ENCODE assay signal across 21 mouse cellular contexts in the genomic region with DNA sequence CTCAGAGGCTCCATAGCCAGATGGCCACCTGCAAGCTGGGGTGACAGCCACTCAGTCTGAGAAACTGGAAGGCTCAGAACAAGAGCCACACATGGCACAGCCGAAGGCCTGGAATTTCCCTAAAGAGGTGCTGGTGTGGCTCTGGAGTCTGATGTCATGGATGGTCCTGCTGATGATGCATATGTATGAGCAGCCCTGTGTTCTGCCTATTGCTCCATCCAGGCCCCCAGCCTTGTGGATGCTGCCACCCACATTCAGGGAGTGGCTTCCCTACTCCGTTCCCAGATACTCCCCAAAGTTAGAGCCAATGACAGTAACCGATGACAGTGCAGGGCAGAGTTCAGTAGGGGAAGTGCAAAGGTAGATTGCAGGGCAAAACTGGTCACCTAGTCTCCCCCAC. TPM values are rescaled to one million over a fixed set of nuclear protein-coding genes. Genes with fewer than 3 reads are reported as not detected.
A peak's percentile ranks its signal among the peaks of the same experiment; 100 is the strongest.
DNase-seq lines count a peak whose midpoint lies in the region; ATAC-seq lines count a peak whose summit lies in the region.
"Had no signal": no experiment of that assay in that cellular context is flagged by ENCODE, and none has a peak within 500 bp of the region (broad histone marks: within the 10 kb centered on the region; RNA-seq: fewer than 3 reads in every experiment).

No protein-coding gene starts in this region.

- no peak overlapping the region for H3K27ac ChIP-seq in liver, embryonic 11.5 days (ENCODE audit: low read depth, low read length)
- H3K27ac ChIP-seq in stomach, embryonic 15.5 days, result no peak overlapping the region
- H3K27ac ChIP-seq: embryonic facial prominence, embryonic 12.5 days; hindbrain, embryonic 10.5 days; midbrain, embryonic 12.5 days; neural tube, embryonic 13.5 days had no signal

- no peak overlapping the region for H3K9ac ChIP-seq in liver, embryonic 11.5 days (ENCODE audit: low read depth, low read length)
- H3K9ac ChIP-seq in stomach, embryonic 15.5 days, result no peak overlapping the region
- H3K9ac ChIP-seq: embryonic facial prominence, embryonic 12.5 days; lung, embryonic 14.5 days; midbrain, embryonic 12.5 days; neural tube, embryonic 13.5 days had no signal

- no peak overlapping the region for H3K4me3 ChIP-seq in liver, embryonic 11.5 days (ENCODE audit: low read depth, low read length)
- H3K4me3 ChIP-seq in stomach, embryonic 15.5 days (replicated peaks), result no peak overlapping the region
- H3K4me3 ChIP-seq: embryonic facial prominence, embryonic 12.5 days; erythroblast, embryonic 14.5 days; hindbrain, embryonic 10.5 days; midbrain, embryonic 12.5 days; neural tube, embryonic 13.5 days had no signal

- H3K9me3 ChIP-seq in liver, embryonic 11.5 days (ENCODE audit: control insufficient read depth, low read length), result no peaks in the 10 kb centered on the region
- H3K9me3 ChIP-seq in stomach, embryonic 15.5 days, result no peaks in the 10 kb centered on the region
- H3K9me3 ChIP-seq: embryonic facial prominence, embryonic 12.5 days; hindbrain, embryonic 10.5 days; midbrain, embryonic 12.5 days; neural tube, embryonic 13.5 days had no signal

- DNase-seq in frontal cortex, postnatal 25 days (ENCODE audit: low spot score in 2 of 2), result no peak
- peak; percentile 17 for DNase-seq in MN1 (ENCODE audit: low spot score)
- DNase-seq in liver, embryonic 11.5 days (ENCODE audit: low spot score), result no peak
- no peak for DNase-seq in cerebellum, adult 18-20 months
- no peak for DNase-seq in layer of hippocampus, adult 9-11 months
- DNase-seq: adrenal gland, adult 2 months; B cell, adult 2 months; cerebellum, adult 9-11 months; gastrocnemius, postnatal 25 days; kidney, adult 8-10 months; kidney, postnatal 14 days; lung, embryonic 14.5 days; right cerebral cortex, adult 18-20 months; thymus, postnatal 4 days had no signal

- no peaks in the 10 kb centered on the region for H3K4me1 ChIP-seq in liver, embryonic 11.5 days (replicated peaks; ENCODE audit: control insufficient read depth, insufficient read depth, low read length)
- no peaks in the 10 kb centered on the region for H3K4me1 ChIP-seq in stomach, embryonic 15.5 days
- H3K4me1 ChIP-seq: embryonic facial prominence, embryonic 12.5 days; midbrain, embryonic 12.5 days had no signal

- H3K27me3 ChIP-seq in liver, embryonic 11.5 days (replicated peaks; ENCODE audit: control insufficient read depth, insufficient read depth, low read length), result no peaks in the 10 kb centered on the region
- no peaks in the 10 kb centered on the region for H3K27me3 ChIP-seq in stomach, embryonic 15.5 days (replicated peaks)
- H3K27me3 ChIP-seq: embryonic facial prominence, embryonic 12.5 days; midbrain, embryonic 12.5 days; neural tube, embryonic 13.5 days had no signal

- WGBS in liver, embryonic 11.5 days, result 52% methylated on average over 3 of the region's 3 CpGs
- 52% methylated on average over 3 of the region's 3 CpGs for WGBS in stomach, embryonic 15.5 days

- H3K36me3 ChIP-seq in liver, embryonic 11.5 days (ENCODE audit: control insufficient read depth, insufficient read depth, low read length), result no peaks in the 10 kb centered on the region
- no peaks in the 10 kb centered on the region for H3K36me3 ChIP-seq in stomach, embryonic 15.5 days
- H3K36me3 ChIP-seq: embryonic facial prominence, embryonic 12.5 days; hindbrain, embryonic 10.5 days; midbrain, embryonic 12.5 days; neural tube, embryonic 13.5 days had no signal

- ATAC-seq in frontal cortex, adult (ENCODE audit: low TSS enrichment), result 0 out of 2 replicates have a peak, but pooled peaks have one; percentile 22
- peak; percentile 62 for ATAC-seq in liver, embryonic 11.5 days (replicated peaks; ENCODE audit: low FRiP score)
- ATAC-seq in stomach, embryonic 15.5 days (ENCODE audit: insufficient read depth, low FRiP score, low read depth), result peak; percentile 21; the same call in 1 of the 2 replicates

- no peak overlapping the region for H3K4me2 ChIP-seq in liver, embryonic 11.5 days
- H3K4me2 ChIP-seq in stomach, embryonic 15.5 days, result no peak overlapping the region
- H3K4me2 ChIP-seq: embryonic facial prominence, embryonic 12.5 days; lung, embryonic 14.5 days; midbrain, embryonic 12.5 days; neural tube, embryonic 13.5 days had no signal

RNA-seq across cellular contexts. Expression of a gene that starts 26.4 kb away (rescaled TPM):
- polyA plus RNA-seq in liver, embryonic 11.5 days (2014; fragmentation: Nextera tagmentation; extraction: Ambion mirVana), result 43.0 and 46.2 TPM in 2 replicates
- 6.8 and 7.7 TPM in 2 replicates for polyA plus RNA-seq in stomach, embryonic 15.5 days (2015; fragmentation: Nextera tagmentation; extraction: Ambion mirVana)
